Mouse (Mus musculus) liver, adult 2 months (tissue): Measurements from ENCODE around the gene Tprkb. TPM values are rescaled to one million over a fixed set of nuclear protein-coding genes. Genes with fewer than 3 reads are reported as not detected.
A peak's percentile ranks its signal among the peaks of the same experiment; 100 is the strongest.
"Not testable (repeated sequence)": the region's sequence is repeated elsewhere in the genome, so short reads cannot be mapped to it uniquely, and the experiment has no call there.

Source experiments
- DNase-seq: peaks from one replicate; pipeline ENCODE4 v3.0.0-alpha.2; 2011; ENCODE audit warnings: low read depth, low spot score; ENCODE audit errors: extremely low read depth
- H3K27ac ChIP-seq: fragments of 200-500 bp; replicated peaks from 2 replicates; pipeline ENCODE4 v1.5.1; 2012; ENCODE audit warnings: low read depth, mild to moderate bottlenecking, control low read depth, inconsistent platforms, low read length; ENCODE audit not compliant: insufficient read depth
- H3K27me3 ChIP-seq: fragments of 200-500 bp; 2 replicates; pipeline ENCODE4 v1.6.1; 2012; ENCODE audit warnings: mild to moderate bottlenecking, moderate library complexity, low read length, inconsistent platforms; ENCODE audit not compliant: control insufficient read depth, insufficient read depth
- H3K36me3 ChIP-seq: fragments of 200-500 bp; 2 replicates; pipeline ENCODE4 v1.6.1; 2012; ENCODE audit warnings: low read length, inconsistent platforms; ENCODE audit not compliant: control insufficient read depth, insufficient read depth
- H3K4me1 ChIP-seq: fragments of 200-500 bp; 2 replicates; pipeline ENCODE4 v1.6.1; 2011; ENCODE audit warnings: low read length; ENCODE audit not compliant: control insufficient read depth, insufficient read depth
- H3K4me3 ChIP-seq: fragments of 200-500 bp; 2 replicates; pipeline ENCODE4 v1.5.1; 2011; ENCODE audit warnings: low read depth, mild to moderate bottlenecking, control low read depth, low read length, moderate library complexity; ENCODE audit not compliant: insufficient read depth
- H3K79me2 ChIP-seq: fragments of 200-500 bp; 2 replicates; pipeline ENCODE4 v1.6.1; 2012; ENCODE audit warnings: inconsistent platforms, mild to moderate bottlenecking, low read length, moderate library complexity; ENCODE audit not compliant: control insufficient read depth, insufficient read depth
- H3K9ac ChIP-seq: fragments of 200-500 bp; 2 replicates; pipeline ENCODE4 v1.6.1; 2012; ENCODE audit warnings: low read depth, mild to moderate bottlenecking, control low read depth, inconsistent platforms, low read length
- CTCF ChIP-seq: fragments of 200-500 bp; IDR thresholded peaks from 2 replicates; pipeline ENCODE4 v1.5.1; 2011; ENCODE audit warnings: low read depth, low read length, control low read depth
- POLR2A ChIP-seq: fragments of 200-500 bp; IDR thresholded peaks from 2 replicates; pipeline ENCODE4 v1.6.1; 2011; ENCODE audit warnings: low read length, control low read depth; ENCODE audit not compliant: insufficient read depth; ENCODE audit errors: extremely low read depth
- WGBS: fragments of 180-500 bp; shearing (Covaris S2); methylation state at CpG from one replicate; pipeline ENCODE4 v1.1.7; 2018; 5-methylcytosine and 5-hydroxymethylcytosine counted together
- polyA plus RNA-seq: library from polyadenylated mRNA; depleted of rRNA; stranded (reverse); fragments of >200 nt; gene quantifications from 2 replicates; pipeline ENCODE4 v1.2.3, GENCODE M21; 2012
- total RNA-seq: library from RNA; depleted of rRNA; stranded (reverse); fragments of >200 nt; gene quantifications from 2 replicates; pipeline ENCODE4 v1.2.3, GENCODE M21; 2014

The Tprkb gene
- total and polyA plus RNA-seq, 2 experiments = 100 to 170 TPM

- not testable (repeated sequence) for H3K36me3 ChIP-seq, H3K79me2 ChIP-seq, H3K27me3 ChIP-seq
- TF ChIP-seq CTCF = peak; percentile 46
- TF ChIP-seq POLR2A = 0 out of 2 replicates have a peak, but pooled peaks have one; percentile 23
- DNase-seq = peak; percentile 94
- Histone ChIP-seq H3K9ac (peak overlapping the region; percentile 79), H3K4me1 (peaks cover 31% of the 10 kb centered on the region), H3K27ac (peak overlapping the region; percentile 93), H3K4me3 (peak overlapping the region; percentile 52)
- under 1% methylated on average over 50 of the region's 50 CpGs for WGBS
These were observed 25.1 kb downstream of the Tprkb start for GRCm38 (mm10) chr6:85936508-85937465.

GRCm38 (mm10) chr6:85938701-85939100 is 27.0 kb downstream of the Tprkb start:
- Histone ChIP-seq H3K36me3 (peaks cover 9% of the 10 kb centered on the region), H3K4me1 (peaks cover 18% of the 10 kb centered on the region), H3K79me2 (no peaks in the 10 kb centered on the region), H3K4me3 (no peak overlapping the region), H3K27me3 (no peaks in the 10 kb centered on the region), H3K9ac (no peak overlapping the region), H3K27ac (no peak overlapping the region)
- no peak for TF ChIP-seq POLR2A
- no peak for TF ChIP-seq CTCF
- DNase-seq = no peak
- WGBS = 76% methylated on average over 10 of the region's 10 CpGs

- 93% methylated on average over 3 of the region's 3 CpGs for WGBS
- Histone ChIP-seq H3K79me2 (no peaks in the 10 kb centered on the region; the same call in 1 of the 2 replicates), H3K9ac (no peak overlapping the region), H3K4me3 (no peak overlapping the region), H3K27ac (no peak overlapping the region), H3K36me3 (peaks cover 42% of the 10 kb centered on the region), H3K27me3 (no peaks in the 10 kb centered on the region), H3K4me1 (peaks cover 4% of the 10 kb centered on the region)
- TF ChIP-seq POLR2A = no peak
- TF ChIP-seq CTCF = no peak
- DNase-seq = no peak
These were observed 30.8 kb downstream of the Tprkb start for GRCm38 (mm10) chr6:85942469-85942868.

GRCm38 (mm10) chr6:85948549-85948948 is 36.9 kb downstream of the Tprkb start:
- peaks cover 85% of the 10 kb centered on the region for H3K36me3 ChIP-seq
- H3K27me3 ChIP-seq = no peaks in the 10 kb centered on the region
- H3K27ac ChIP-seq = no peak overlapping the region
- DNase-seq = no peak
- no peak overlapping the region for H3K9ac ChIP-seq
- WGBS = 82% methylated on average over 6 of the region's 6 CpGs
- no peaks in the 10 kb centered on the region for H3K4me1 ChIP-seq
- no peaks in the 10 kb centered on the region; the same call in 1 of the 2 replicates for H3K79me2 ChIP-seq
- H3K4me3 ChIP-seq = no peak overlapping the region
- TF ChIP-seq POLR2A = no peak

- DNase-seq = no peak
- no peak overlapping the region for H3K27ac ChIP-seq
- H3K79me2 ChIP-seq = peaks cover 9% of the 10 kb centered on the region
- H3K9ac ChIP-seq = no peak overlapping the region
- peaks cover 47% of the 10 kb centered on the region for H3K36me3 ChIP-seq
- no peak for TF ChIP-seq CTCF
- no peak for TF ChIP-seq POLR2A
- 79% methylated on average over 3 of the region's 3 CpGs for WGBS
- H3K4me3 ChIP-seq = no peak overlapping the region
- no peaks in the 10 kb centered on the region for H3K27me3 ChIP-seq
- H3K4me1 ChIP-seq = peaks cover 5% of the 10 kb centered on the region; the same call in 1 of the 2 replicates
These were observed 45.9 kb downstream of the Tprkb start for GRCm38 (mm10) chr6:85957581-85957980.
